Mouse (Mus musculus): ENCODE results near the gene Dync1li2. TPM values are rescaled to one million over a fixed set of nuclear protein-coding genes. Genes with fewer than 3 reads are reported as not detected.

Dync1li2 gene
- polyA plus RNA-seq, 1 experiment from 2014 or later = 56.6 TPM

- Histone ChIP-seq H3K9ac (ENCODE audit: low read depth, low read length) (no peak overlapping the region), H3K4me1 (ENCODE audit: control insufficient read depth, insufficient read depth, low read length) (peaks cover 35% of the 10 kb centered on the region), H3K9me3 (ENCODE audit: control insufficient read depth, low read length) (no peaks in the 10 kb centered on the region), H3K36me3 (ENCODE audit: control insufficient read depth, insufficient read depth, low read length) (no peaks in the 10 kb centered on the region), H3K27ac (ENCODE audit: low read depth, low read length) (no peak overlapping the region), H3K4me2 (replicated peaks; ENCODE audit: low read depth, low read length) (no peak overlapping the region), H3K27me3 (ENCODE audit: control insufficient read depth, insufficient read depth, low read length) (no peaks in the 10 kb centered on the region), H3K4me3 (ENCODE audit: low read length) (no peak overlapping the region)
- no peak for ATAC-seq (ENCODE audit: low FRiP score, low TSS enrichment)
- WGBS = 80% methylated on average over 12 of the region's 12 CpGs
These were observed 73.3 kb downstream of the Dync1li2 start for GRCm38 (mm10) chr8:104369591-104369990.

Other genes with a start within 250 kb of the Dync1li2 start
- gene Tk2, start 194.5 kb downstream of the Dync1li2 start, polyA plus RNA-seq (2014; fragmentation: Nextera tagmentation; extraction: Ambion mirVana) = 16.9 and 25.2 TPM in 2 replicates
- gene Cklf, start 192.2 kb downstream of the Dync1li2 start, polyA plus RNA-seq (2014; fragmentation: Nextera tagmentation; extraction: Ambion mirVana) = 51.7 and 51.8 TPM in 2 replicates
- not detected in 2 replicates for gene Cmtm2a, start 149.9 kb downstream of the Dync1li2 start, polyA plus RNA-seq (2014; fragmentation: Nextera tagmentation; extraction: Ambion mirVana)
- gene Gm45711, start 133.0 kb downstream of the Dync1li2 start, polyA plus RNA-seq (2014; fragmentation: Nextera tagmentation; extraction: Ambion mirVana) = not detected in 2 replicates
- not detected in 2 replicates for gene Cmtm1, start 132.9 kb downstream of the Dync1li2 start, polyA plus RNA-seq (2014; fragmentation: Nextera tagmentation; extraction: Ambion mirVana)
- not detected in 2 replicates for gene Gm11020, start 121.5 kb downstream of the Dync1li2 start, polyA plus RNA-seq (2014; fragmentation: Nextera tagmentation; extraction: Ambion mirVana)
- not detected in 2 replicates for gene Cmtm2b, start 120.8 kb downstream of the Dync1li2 start, polyA plus RNA-seq (2014; fragmentation: Nextera tagmentation; extraction: Ambion mirVana)
- 167 and 169 TPM in 2 replicates for gene Cmtm3, start 103.6 kb downstream of the Dync1li2 start, polyA plus RNA-seq (2014; fragmentation: Nextera tagmentation; extraction: Ambion mirVana)
- gene Cmtm4, start 47.2 kb downstream of the Dync1li2 start, polyA plus RNA-seq (2014; fragmentation: Nextera tagmentation; extraction: Ambion mirVana) = 5.6 and 6.4 TPM in 2 replicates
- gene Terb1, start 66.9 kb upstream of the Dync1li2 start, polyA plus RNA-seq (2014; fragmentation: Nextera tagmentation; extraction: Ambion mirVana) = 0.33 and 0.79 TPM in 2 replicates
- 123 and 129 TPM in 2 replicates for gene Nae1, start 91.6 kb upstream of the Dync1li2 start, polyA plus RNA-seq (2014; fragmentation: Nextera tagmentation; extraction: Ambion mirVana)
- gene Car7, start 91.6 kb upstream of the Dync1li2 start, polyA plus RNA-seq (2014; fragmentation: Nextera tagmentation; extraction: Ambion mirVana) = 1.3 and 1.8 TPM in 2 replicates
- gene Pdp2, start 148.4 kb upstream of the Dync1li2 start, polyA plus RNA-seq (2014; fragmentation: Nextera tagmentation; extraction: Ambion mirVana) = 15.1 and 18.7 TPM in 2 replicates
- 166 and 200 TPM in 2 replicates for gene Cdh16, start 181.3 kb upstream of the Dync1li2 start, polyA plus RNA-seq (2014; fragmentation: Nextera tagmentation; extraction: Ambion mirVana)
- 13.9 and 14.5 TPM in 2 replicates for gene Rrad, start 188.3 kb upstream of the Dync1li2 start, polyA plus RNA-seq (2014; fragmentation: Nextera tagmentation; extraction: Ambion mirVana)
- gene Ciao2b, start 198.9 kb upstream of the Dync1li2 start, polyA plus RNA-seq (2014; fragmentation: Nextera tagmentation; extraction: Ambion mirVana) = 94.4 and 111 TPM in 2 replicates